12 mouse cellular contexts compared by ENCODE assay signal in genomic region chr11:59804409-59805110, GRCm38 (mm10). TPM values are rescaled to one million over a fixed set of nuclear protein-coding genes. Genes with fewer than 3 reads are reported as not detected.
DNase-seq lines count a peak whose midpoint lies in the region; TF ChIP-seq lines count a peak whose summit lies in the region.
"Had no signal": no experiment of that assay in that cellular context is flagged by ENCODE, and none has a peak within 500 bp of the region (broad histone marks: within the 10 kb centered on the region; RNA-seq: fewer than 3 reads in every experiment).

No protein-coding gene starts in this region.

- DNase-seq in adrenal gland, postnatal 14 days, result peak; percentile 80
- DNase-seq in adrenal gland, postnatal 4 days (ENCODE audit: low spot score in 2 of 2), result no peak
- peak; percentile 44 for DNase-seq in left cerebral cortex, postnatal 4 days
- no peak for DNase-seq in left cerebral cortex, postnatal 36 days (ENCODE audit: low spot score in 2 of 2)
- peak; percentile 60 to 69 for DNase-seq in cerebellum, postnatal 14 days
- no peak for DNase-seq in embryo, embryonic 9.5 days (ENCODE audit: extremely low spot score)
- no peak for DNase-seq in Muller cell, postnatal 12 days (ENCODE audit: inconsistent ontology term)
- DNase-seq: kidney, postnatal 25 days; liver, embryonic 13.5 days; lung, postnatal 36 days had no signal

- no peak overlapping the region for H3ac ChIP-seq in myocyte (ENCODE audit: control insufficient read depth, insufficient read length)

- H3K4me2 ChIP-seq in myocyte (ENCODE audit: low read depth), result no peak overlapping the region
- H3K4me2 ChIP-seq: forebrain, embryonic 12.5 days; liver, embryonic 13.5 days had no signal

- H3K79me2 ChIP-seq in myocyte (ENCODE audit: control insufficient read depth, insufficient read depth), result peaks cover 25% of the 10 kb centered on the region

- intact Hi-C loops in left cerebral cortex, postnatal 4 days (cut with DNase I), result no loop called here
- intact Hi-C loops in left cerebral cortex, postnatal 36 days (cut with DNase I), result no loop called here

- no peak for TF ChIP-seq POLR2A in myocyte (IDR thresholded peaks at IDR 0.05; ENCODE audit: insufficient read length, low read depth)

- no peaks in the 10 kb centered on the region for H3K27me3 ChIP-seq in myocyte (ENCODE audit: control insufficient read depth, insufficient read depth, insufficient read length)
- H3K27me3 ChIP-seq: forebrain, embryonic 12.5 days; liver, embryonic 13.5 days had no signal

- no peak overlapping the region for H3K4me3 ChIP-seq in myocyte
- H3K4me3 ChIP-seq: forebrain, embryonic 12.5 days; liver, embryonic 13.5 days had no signal

- H3K36me3 ChIP-seq in myocyte (ENCODE audit: control insufficient read depth, insufficient read depth), result peaks cover 17% of the 10 kb centered on the region

TF ChIP-seq in myocyte, 11 proteins besides CTCF, POLR2A, EP300 and RAD21:
- TF ChIP-seq USF1 (IDR thresholded peaks at IDR 0.05; ENCODE audit: low read depth), result no peak
- no peak for TF ChIP-seq MAX (IDR thresholded peaks at IDR 0.05; ENCODE audit: low read depth)
- no peak for TF ChIP-seq E2F4 (IDR thresholded peaks at IDR 0.05; ENCODE audit: insufficient read depth)
- TF ChIP-seq SRF (IDR thresholded peaks at IDR 0.05; ENCODE audit: control insufficient read depth, insufficient read length, low read depth), result no peak
- no peak for TF ChIP-seq TCF3 (IDR thresholded peaks at IDR 0.05; ENCODE audit: insufficient read length, low read depth)
- TF ChIP-seq MYOG (IDR thresholded peaks at IDR 0.05; ENCODE audit: control insufficient read depth in 1 of 3, insufficient read depth in 1 of 3, insufficient read length in 2 of 3, low read depth in 2 of 3), result peak in 2 of 3 experiments; percentile 49 to 83
- TF ChIP-seq MYOD1 (IDR thresholded peaks at IDR 0.05; ENCODE audit: control insufficient read depth in 1 of 3, insufficient read length in 2 of 3, low read depth in 2 of 3), result peak in 1 of 3 experiments; percentile 70
- no peak for TF ChIP-seq POLR2AphosphoS2 (IDR thresholded peaks at IDR 0.05; ENCODE audit: insufficient read length, low read depth)
- TF ChIP-seq CEBPB (IDR thresholded peaks at IDR 0.05; ENCODE audit: insufficient read depth, poor library complexity, severe bottlenecking), result no peak
- TF ChIP-seq TCF12 (IDR thresholded peaks at IDR 0.05; ENCODE audit: insufficient read depth, poor library complexity, severe bottlenecking), result no peak
- no peak for TF ChIP-seq REST (IDR thresholded peaks at IDR 0.05; ENCODE audit: insufficient read depth, insufficient read length)

RNA-seq across cellular contexts. Expression of gene Flcn, which starts 5.3 kb away (rescaled TPM):
- total RNA-seq in adrenal gland, postnatal 14 days (2021), result 51.2 and 57.3 TPM in 2 replicates
- 10 to 100 TPM; 34.5 to 35.7 TPM for total RNA-seq in adrenal gland, postnatal 4 days (2021)
- 10 to 100 TPM; 33.3 to 36.1 TPM for total RNA-seq in left cerebral cortex, postnatal 4 days (2021)
- total RNA-seq in left cerebral cortex, postnatal 36 days (2021), result 10 to 100 TPM; 48.6 to 48.9 TPM
- 43.9 TPM for polyA plus RNA-seq in myocyte (2012; fragmentation: generic; extraction: Trizol)

RNA-seq across cellular contexts. Expression of gene Pld6, which starts 17.1 kb away (rescaled TPM):
- total RNA-seq in adrenal gland, postnatal 14 days (2021), result 5.0 and 5.4 TPM in 2 replicates
- 1 to 10 TPM; 5.4 to 6.6 TPM for total RNA-seq in adrenal gland, postnatal 4 days (2021)
- 1 to 10 TPM; 3.0 to 3.8 TPM for total RNA-seq in left cerebral cortex, postnatal 4 days (2021)
- total RNA-seq in left cerebral cortex, postnatal 36 days (2021), result 1 to 10 TPM in 1 of 2 experiments, under 1 TPM in 1; 0.81 to 1.1 TPM
- polyA plus RNA-seq in myocyte (2012; fragmentation: generic; extraction: Trizol), result 0.02 TPM

RNA-seq across cellular contexts. Expression of gene Nt5m, which starts 34.7 kb away (rescaled TPM):
- total RNA-seq in adrenal gland, postnatal 14 days (2021), result 28.9 and 30.7 TPM in 2 replicates
- 10 to 100 TPM; 33.3 to 37.8 TPM for total RNA-seq in adrenal gland, postnatal 4 days (2021)
- 10 to 100 TPM; 43.6 to 45.0 TPM for total RNA-seq in left cerebral cortex, postnatal 4 days (2021)
- 10 to 100 TPM; 53.6 to 59.0 TPM for total RNA-seq in left cerebral cortex, postnatal 36 days (2021)
- polyA plus RNA-seq in myocyte (2012; fragmentation: generic; extraction: Trizol), result 30.8 TPM

RNA-seq across cellular contexts. Expression of gene Cops3, which starts 35.1 kb away (rescaled TPM):
- 93.6 and 95.6 TPM in 2 replicates for total RNA-seq in adrenal gland, postnatal 14 days (2021)
- total RNA-seq in adrenal gland, postnatal 4 days (2021), result 100 to 1,000 TPM; 113 to 118 TPM
- total RNA-seq in left cerebral cortex, postnatal 4 days (2021), result 10 to 100 TPM; 83.2 to 87.3 TPM
- total RNA-seq in left cerebral cortex, postnatal 36 days (2021), result 10 to 100 TPM; 64.3 to 70.6 TPM
- polyA plus RNA-seq in myocyte (2012; fragmentation: generic; extraction: Trizol), result 65.7 TPM

Comparison
In these comparisons a context has a peak if more than half of its experiments do, and no peak if none do; other contexts are left out.
1. DNase-seq: peak in adrenal gland, postnatal 14 days (single experiment), left cerebral cortex, postnatal 4 days (single experiment) and cerebellum, postnatal 14 days (2 of 2); none in adrenal gland, postnatal 4 days (0 of 2), left cerebral cortex, postnatal 36 days (0 of 2), embryo, embryonic 9.5 days (single experiment) and Muller cell, postnatal 12 days (single experiment).